Mouse (Mus musculus) liver, embryonic 18 days (tissue): ENCODE measurements around the gene Abl2. TPM values are rescaled to one million over a fixed set of nuclear protein-coding genes. Genes with fewer than 3 reads are reported as not detected.

ENCODE experiments used
- polyA plus RNA-seq: library from polyadenylated mRNA; depleted of rRNA; stranded (reverse); fragments of >200 nt; gene quantifications from 2 replicates; pipeline ENCODE4 v1.2.3, GENCODE M21; 2012; rRNA removed

Gene Abl2
- polyA plus RNA-seq: 1.6 and 2.1 TPM in 2 replicates

GRCm38 (mm10) chr1:156558024-156558930 is at the start of gene Abl2:
Gene Abl2 (plus strand): TSS chr1:156558786.

GRCm38 (mm10) chr1:156523842-156524241 is 34.7 kb upstream of the Abl2 start, which contains the start of gene Gm10031:
Gene Gm10031 (plus strand): TSS chr1:156524012.

DNA sequence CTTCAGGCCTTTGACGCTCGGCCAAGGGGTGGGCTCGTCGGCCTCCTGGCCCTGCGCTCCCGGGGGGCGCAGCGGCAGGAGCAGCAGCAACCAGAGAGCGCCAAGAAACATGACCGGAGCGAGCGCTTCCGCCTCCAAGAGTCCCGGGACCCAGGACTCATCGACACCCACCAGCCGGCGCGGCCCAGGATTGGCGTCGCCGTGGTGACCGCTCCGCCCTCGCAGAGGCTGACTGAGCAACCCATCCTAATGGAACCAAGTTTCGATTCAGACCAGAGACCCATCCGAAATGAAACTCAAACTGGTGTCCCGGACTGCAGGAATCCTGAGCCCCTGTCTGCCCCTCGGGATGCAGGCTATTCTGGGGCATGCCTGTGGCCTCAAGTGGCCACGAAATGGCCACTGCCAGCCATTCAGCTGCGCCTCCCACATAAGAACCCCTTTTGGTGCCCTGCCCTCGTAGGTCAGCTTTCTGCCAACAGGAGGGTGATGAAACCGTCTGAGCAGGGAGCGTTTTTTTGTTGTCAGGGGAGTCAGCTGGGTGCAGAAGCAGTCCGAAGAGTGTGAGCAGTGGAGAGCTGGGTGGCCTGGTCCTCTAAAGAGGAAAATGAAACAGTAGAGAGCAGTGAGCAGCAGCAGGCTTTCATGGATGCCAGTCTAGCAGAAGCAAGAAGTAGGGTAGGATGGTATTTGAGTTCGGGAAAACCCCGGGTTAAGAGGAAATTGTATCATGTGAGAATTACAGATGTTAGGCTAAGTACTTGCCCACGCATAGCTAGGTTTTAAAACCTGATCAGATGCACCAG is 115.8 kb downstream of the Abl2 start, which contains the start of gene Tor3a:
Gene Tor3a (minus strand): TSS at position 162 of the 806 bp plus-strand sequence.

Other genes starting within 250 kb of the Abl2 start
- not detected in 2 replicates for gene Nphs2, start 248.1 kb upstream of the Abl2 start, polyA plus RNA-seq
- 80.8 and 183 TPM in 2 replicates for gene Gm2000, start 192.7 kb upstream of the Abl2 start, polyA plus RNA-seq
- 0.08 and 0.16 TPM in 2 replicates for gene Axdnd1, start 137.6 kb upstream of the Abl2 start, polyA plus RNA-seq
- gene Soat1, start 84.5 kb upstream of the Abl2 start, polyA plus RNA-seq: 31.7 and 34.0 TPM in 2 replicates
- gene Gm10031, start 34.8 kb upstream of the Abl2 start, polyA plus RNA-seq: 1.6 and 2.3 TPM in 2 replicates
- 9.1 and 10.1 TPM in 2 replicates for gene Tor3a, start 115.6 kb downstream of the Abl2 start, polyA plus RNA-seq
- gene Fam20b, start 160.3 kb downstream of the Abl2 start, polyA plus RNA-seq: 6.2 and 6.6 TPM in 2 replicates